Mouse (Mus musculus) megakaryocyte, embryonic 14.5 days (primary cell): ENCODE measurements around the gene Heg1.

Experiments used
- FLI1 ChIP-seq: IDR thresholded peaks from 2 replicates; pipeline ENCODE4 v1.6.1; 2012; ENCODE audit warnings: low read length, inconsistent platforms, mixed read lengths
- GATA1 ChIP-seq: IDR thresholded peaks from 3 replicates; pipeline ENCODE4 v1.6.1; 2012; ENCODE audit warnings: mixed read lengths, low read length, inconsistent platforms, borderline replicate concordance

GRCm38 (mm10) chr16:33677313-33677690, 6.9 kb upstream of the Heg1 start:
- TF ChIP-seq GATA1 (no peak), FLI1 (no peak)
